Comparison of ENCODE assay signal across 24 mouse cellular contexts in genomic region chr10:130370005-130370682, GRCm38 (mm10). TPM values are rescaled to one million over a fixed set of nuclear protein-coding genes. Genes with fewer than 3 reads are reported as not detected.
"Had no signal": no experiment of that assay in that cellular context is flagged by ENCODE, and none has a peak within 500 bp of the region (broad histone marks: within the 10 kb centered on the region; RNA-seq: fewer than 3 reads in every experiment).

No protein-coding gene starts in this region.

- H3K9me3 ChIP-seq: liver, embryonic 15.5 days; lung, embryonic 15.5 days; midbrain, embryonic 10.5 days; midbrain, embryonic 12.5 days; neural tube, embryonic 12.5 days had no signal

- ATAC-seq: liver, postnatal 0 days; lung, postnatal 0 days had no signal

- H3K9ac ChIP-seq: liver, embryonic 15.5 days; liver, postnatal 0 days; lung, embryonic 15.5 days; midbrain, embryonic 12.5 days; neural tube, embryonic 12.5 days had no signal

- H3K4me3 ChIP-seq: liver, embryonic 15.5 days; lung, embryonic 15.5 days; midbrain, embryonic 10.5 days; midbrain, embryonic 12.5 days; neural tube, embryonic 12.5 days had no signal

- DNase-seq: liver, postnatal 0 days; lung, adult 2 months; lung, postnatal 14 days; lung, postnatal 4 days; midbrain, embryonic 14.5 days; right cerebral cortex, postnatal 14 days; thymus, adult 18-20 months; thymus, postnatal 14 days; thymus, postnatal 36 days had no signal

- H3K27ac ChIP-seq: liver, embryonic 15.5 days; lung, embryonic 15.5 days; midbrain, embryonic 10.5 days; midbrain, embryonic 12.5 days; neural tube, embryonic 12.5 days had no signal

- H3K27me3 ChIP-seq: liver, embryonic 15.5 days; lung, embryonic 15.5 days; midbrain, embryonic 12.5 days; neural tube, embryonic 12.5 days had no signal

- H3K4me2 ChIP-seq: liver, embryonic 15.5 days; lung, embryonic 15.5 days; midbrain, embryonic 12.5 days; neural tube, embryonic 12.5 days had no signal

- H3K4me1 ChIP-seq: lung, embryonic 15.5 days; midbrain, embryonic 10.5 days; midbrain, embryonic 12.5 days; neural tube, embryonic 12.5 days had no signal

- H3K36me3 ChIP-seq: liver, embryonic 15.5 days; lung, embryonic 15.5 days; midbrain, embryonic 10.5 days; midbrain, embryonic 12.5 days; neural tube, embryonic 12.5 days had no signal

RNA-seq across cellular contexts. Expression of gene Vmn2r84, which starts 24.0 kb away (rescaled TPM):
- total RNA-seq: megakaryocyte-erythroid progenitor cell, adult 5-6 weeks; monocyte, adult 5-6 weeks had no signal
- polyA plus RNA-seq: liver, embryonic 15.5 days; lung, adult 2 months; lung, embryonic 15.5 days; lung, postnatal 0 days; midbrain, embryonic 10.5 days; midbrain, embryonic 12.5 days; midbrain, embryonic 14.5 days; midbrain, postnatal 0 days; neural tube, embryonic 12.5 days; spleen, adult 2 months; stomach, embryonic 14.5 days; stomach, embryonic 16.5 days had no signal

RNA-seq across cellular contexts. Expression of gene Tespa1, which starts 47.5 kb away (rescaled TPM):
- total RNA-seq: midbrain, postnatal 0 days had no signal
- polyA plus RNA-seq: midbrain, embryonic 10.5 days; midbrain, embryonic 12.5 days; midbrain, postnatal 0 days; neural tube, embryonic 14.5 days had no signal

RNA-seq across cellular contexts. Expression of gene Vmn2r85, which starts 59.4 kb away (rescaled TPM):
- total RNA-seq: megakaryocyte-erythroid progenitor cell, adult 5-6 weeks; monocyte, adult 5-6 weeks; neutrophil, adult 5-6 weeks had no signal
- polyA plus RNA-seq: liver, embryonic 15.5 days; liver, postnatal 0 days; lung, adult 2 months; lung, embryonic 15.5 days; lung, postnatal 0 days; midbrain, embryonic 10.5 days; midbrain, embryonic 12.5 days; midbrain, embryonic 14.5 days; neural tube, embryonic 12.5 days; spleen, adult 2 months; stomach, embryonic 14.5 days; stomach, embryonic 16.5 days; thymus, postnatal 0 days had no signal
